Mouse (Mus musculus): ENCODE results near the gene Col6a3. TPM values are rescaled to one million over a fixed set of nuclear protein-coding genes. Genes with fewer than 3 reads are reported as not detected.
A peak's percentile ranks its signal among the peaks of the same experiment; 100 is the strongest.

Col6a3 gene
- polyA plus RNA-seq (2016; fragmentation: Nextera tagmentation; extraction: Ambion mirVana) = 3.0 and 5.4 TPM in 2 replicates

GRCm38 (mm10) chr1:90843836-90844235 is at the start of gene Col6a3:
Col6a3 (minus strand) TSS chr1:90843971.
- no peak within 1 kb of the TSS for H3K4me3 ChIP-seq
- H3K27ac ChIP-seq (replicated peaks) = no peak within 1 kb of the TSS
- H3K4me1 ChIP-seq = no peaks in the 10 kb centered on the region
- H3K36me3 ChIP-seq = no peaks in the 10 kb centered on the region
- DNase-seq (ENCODE audit: low spot score) = no peak
- no peaks in the 10 kb centered on the region for H3K27me3 ChIP-seq (ENCODE audit: low read depth, poor library complexity, severe bottlenecking)
- WGBS = 68% methylated on average over 4 of the region's 4 CpGs
- no peaks in the 10 kb centered on the region for H3K9me3 ChIP-seq (replicated peaks)

- DNase-seq (ENCODE audit: low spot score) = peak; percentile 21
- Histone ChIP-seq H3K27ac (replicated peaks) (no peak overlapping the region; the same call in 1 of the 2 replicates), H3K9me3 (replicated peaks) (peaks cover 15% of the 10 kb centered on the region; the same call in 1 of the 2 replicates)
Measured at GRCm38 (mm10) chr1:90885771-90886460, 42.1 kb upstream of the Col6a3 start.

GRCm38 (mm10) chr1:90876486-90877270 is 32.9 kb upstream of the Col6a3 start:
- no peak for DNase-seq (ENCODE audit: low spot score)
- 74% methylated on average over 5 of the region's 5 CpGs for WGBS
- Histone ChIP-seq H3K27me3 (ENCODE audit: low read depth, poor library complexity, severe bottlenecking) (no peaks in the 10 kb centered on the region), H3K27ac (replicated peaks) (no peak overlapping the region), H3K4me3 (no peak overlapping the region), H3K4me1 (no peaks in the 10 kb centered on the region), H3K36me3 (no peaks in the 10 kb centered on the region), H3K9me3 (replicated peaks) (no peaks in the 10 kb centered on the region)

More at GRCm38 (mm10) chr1:90885771-90886460, 42.1 kb upstream of the Col6a3 start:
- Histone ChIP-seq H3K4me3 (no peak overlapping the region), H3K27me3 (ENCODE audit: low read depth, poor library complexity, severe bottlenecking) (no peaks in the 10 kb centered on the region), H3K4me1 (0 out of 2 replicates have a peak, but pooled peaks cover 4% of the 10 kb centered on the region), H3K36me3 (no peaks in the 10 kb centered on the region)
- WGBS = 72% methylated on average over 6 of the region's 6 CpGs

GRCm38 (mm10) chr1:90875961-90876360 is 32.2 kb upstream of the Col6a3 start:
- H3K4me1 ChIP-seq = no peaks in the 10 kb centered on the region
- WGBS = 56% methylated on average over 2 of the region's 2 CpGs
- H3K9me3 ChIP-seq (replicated peaks) = no peaks in the 10 kb centered on the region
- H3K27me3 ChIP-seq (ENCODE audit: low read depth, poor library complexity, severe bottlenecking) = no peaks in the 10 kb centered on the region
- no peak overlapping the region for H3K4me3 ChIP-seq
- no peak overlapping the region for H3K27ac ChIP-seq (replicated peaks)
- H3K36me3 ChIP-seq = no peaks in the 10 kb centered on the region
- DNase-seq (ENCODE audit: low spot score) = no peak

- Histone ChIP-seq H3K4me1 (no peaks in the 10 kb centered on the region), H3K27ac (replicated peaks) (no peak overlapping the region), H3K4me3 (no peak overlapping the region), H3K36me3 (no peaks in the 10 kb centered on the region), H3K27me3 (ENCODE audit: low read depth, poor library complexity, severe bottlenecking) (no peaks in the 10 kb centered on the region), H3K9me3 (replicated peaks) (no peaks in the 10 kb centered on the region)
- WGBS = 86% methylated on average over 8 of the region's 8 CpGs
- DNase-seq (ENCODE audit: low spot score) = no peak
Measured at GRCm38 (mm10) chr1:90875371-90875770, 31.6 kb upstream of the Col6a3 start.

GRCm38 (mm10) chr1:90870581-90870980 is 26.8 kb upstream of the Col6a3 start:
- no peaks in the 10 kb centered on the region for H3K4me1 ChIP-seq
- WGBS = 84% methylated on average over 2 of the region's 2 CpGs
- no peaks in the 10 kb centered on the region for H3K36me3 ChIP-seq
- no peaks in the 10 kb centered on the region for H3K9me3 ChIP-seq (replicated peaks)
- H3K27me3 ChIP-seq (ENCODE audit: low read depth, poor library complexity, severe bottlenecking) = no peaks in the 10 kb centered on the region
- H3K27ac ChIP-seq (replicated peaks) = no peak overlapping the region
- H3K4me3 ChIP-seq = no peak overlapping the region
- no peak for DNase-seq (ENCODE audit: low spot score)

- DNase-seq (ENCODE audit: low spot score) = no peak
- Histone ChIP-seq H3K27ac (replicated peaks) (no peak overlapping the region), H3K9me3 (replicated peaks) (no peaks in the 10 kb centered on the region), H3K4me3 (no peak overlapping the region), H3K27me3 (ENCODE audit: low read depth, poor library complexity, severe bottlenecking) (no peaks in the 10 kb centered on the region), H3K36me3 (no peaks in the 10 kb centered on the region), H3K4me1 (no peaks in the 10 kb centered on the region)
- WGBS = 88% methylated on average over 7 of the region's 7 CpGs
Measured at GRCm38 (mm10) chr1:90866734-90867133, 23.0 kb upstream of the Col6a3 start.

GRCm38 (mm10) chr1:90855880-90856279 is 12.1 kb upstream of the Col6a3 start:
- Histone ChIP-seq H3K36me3 (no peaks in the 10 kb centered on the region), H3K27ac (replicated peaks) (no peak overlapping the region), H3K9me3 (replicated peaks) (no peaks in the 10 kb centered on the region), H3K4me1 (0 out of 2 replicates have a peak, but pooled peaks cover 5% of the 10 kb centered on the region), H3K27me3 (ENCODE audit: low read depth, poor library complexity, severe bottlenecking) (no peaks in the 10 kb centered on the region), H3K4me3 (no peak overlapping the region)
- 75% methylated on average over 5 of the region's 5 CpGs for WGBS
- no peak for DNase-seq (ENCODE audit: low spot score)

GRCm38 (mm10) chr1:90849836-90850235 is 6.1 kb upstream of the Col6a3 start:
- no peaks in the 10 kb centered on the region for H3K36me3 ChIP-seq
- H3K27me3 ChIP-seq (ENCODE audit: low read depth, poor library complexity, severe bottlenecking) = no peaks in the 10 kb centered on the region
- no peak overlapping the region for H3K4me3 ChIP-seq
- no peaks in the 10 kb centered on the region for H3K4me1 ChIP-seq
- 41% methylated on average over 8 of the region's 8 CpGs for WGBS
- H3K27ac ChIP-seq (replicated peaks) = no peak overlapping the region
- DNase-seq (ENCODE audit: low spot score) = peak; percentile 20
- no peaks in the 10 kb centered on the region for H3K9me3 ChIP-seq (replicated peaks)

- no peak overlapping the region for H3K27ac ChIP-seq (replicated peaks)
- no peaks in the 10 kb centered on the region for H3K9me3 ChIP-seq (replicated peaks)
- DNase-seq (ENCODE audit: low spot score) = no peak
- H3K27me3 ChIP-seq (ENCODE audit: low read depth, poor library complexity, severe bottlenecking) = no peaks in the 10 kb centered on the region
- H3K36me3 ChIP-seq = no peaks in the 10 kb centered on the region
- no peaks in the 10 kb centered on the region for H3K4me1 ChIP-seq
- no peak overlapping the region for H3K4me3 ChIP-seq
- 78% methylated on average over 10 of the region's 10 CpGs for WGBS
Measured at GRCm38 (mm10) chr1:90845206-90845605, 1.4 kb upstream of the Col6a3 start.

- H3K27ac ChIP-seq (replicated peaks) = no peak overlapping the region
- no peaks in the 10 kb centered on the region for H3K9me3 ChIP-seq (replicated peaks)
- no peaks in the 10 kb centered on the region for H3K27me3 ChIP-seq (ENCODE audit: low read depth, poor library complexity, severe bottlenecking)
- no peaks in the 10 kb centered on the region for H3K36me3 ChIP-seq
- no peaks in the 10 kb centered on the region for H3K4me1 ChIP-seq
- H3K4me3 ChIP-seq = no peak overlapping the region
- WGBS = 83% methylated on average over 9 of the region's 9 CpGs
- no peak for DNase-seq (ENCODE audit: low spot score)
Measured at GRCm38 (mm10) chr1:90842789-90843587, 783 bp downstream of the Col6a3 start.

- H3K4me1 ChIP-seq = no peaks in the 10 kb centered on the region
- H3K27me3 ChIP-seq (ENCODE audit: low read depth, poor library complexity, severe bottlenecking) = no peaks in the 10 kb centered on the region
- H3K9me3 ChIP-seq (replicated peaks) = no peaks in the 10 kb centered on the region
- H3K27ac ChIP-seq (replicated peaks) = no peak overlapping the region
- WGBS = 21% methylated on average over 4 of the region's 4 CpGs
- DNase-seq (ENCODE audit: low spot score) = peak; percentile 24
- no peaks in the 10 kb centered on the region for H3K36me3 ChIP-seq
- H3K4me3 ChIP-seq = no peak overlapping the region
Measured at GRCm38 (mm10) chr1:90840250-90840649, 3.5 kb downstream of the Col6a3 start.
